Mouse (Mus musculus) hindbrain, embryonic 11.5 days (tissue): Measurements from ENCODE around the gene Wdr5. TPM values are rescaled to one million over a fixed set of nuclear protein-coding genes. Genes with fewer than 3 reads are reported as not detected.

ENCODE experiments used
- ATAC-seq: fragments of 200-750 bp; cut with Nextera tagmentation; 2 replicates; pipeline ENCODE4 v1.8.0; 2017; ENCODE audit warnings: mild to moderate bottlenecking, moderate TSS enrichment, moderate library complexity; ENCODE audit not compliant: low FRiP score
- DNase-seq: peaks from one replicate; pipeline ENCODE4 v3.0.0-alpha.2; 2015; ENCODE audit warnings: low spot score
- H3K27ac ChIP-seq: fragments of 300-500 bp; sonication (generic); 2 replicates; pipeline ENCODE4 v1.5.1; 2014; ENCODE audit warnings: mild to moderate bottlenecking, low read depth, low read length
- H3K27me3 ChIP-seq: fragments of 300-500 bp; sonication (generic); 2 replicates; pipeline ENCODE4 v1.6.1; 2014; ENCODE audit warnings: mild to moderate bottlenecking, low read length, moderate library complexity, mixed read lengths; ENCODE audit not compliant: control insufficient read depth, insufficient read depth
- H3K36me3 ChIP-seq: fragments of 300-500 bp; sonication (generic); 2 replicates; pipeline ENCODE4 v1.6.1; 2014; ENCODE audit warnings: mild to moderate bottlenecking, low read length, moderate library complexity, mixed read lengths; ENCODE audit not compliant: control insufficient read depth, insufficient read depth
- H3K4me1 ChIP-seq: fragments of 300-500 bp; sonication (generic); replicated peaks from 2 replicates; pipeline ENCODE4 v1.6.1; 2014; ENCODE audit warnings: low read length, mixed read lengths; ENCODE audit not compliant: control insufficient read depth, insufficient read depth
- H3K4me2 ChIP-seq: fragments of 300-500 bp; sonication (generic); replicated peaks from 2 replicates; pipeline ENCODE4 v1.6.1; 2014; ENCODE audit warnings: mild to moderate bottlenecking, low read depth, low read length
- H3K4me3 ChIP-seq: fragments of 300-500 bp; sonication (generic); 2 replicates; pipeline ENCODE4 v1.5.1; 2014; ENCODE audit warnings: low read depth, low read length
- H3K9ac ChIP-seq: fragments of 300-500 bp; sonication (generic); 2 replicates; pipeline ENCODE4 v1.6.1; 2014; ENCODE audit warnings: low read depth, low read length
- H3K9me3 ChIP-seq: fragments of 300-500 bp; sonication (generic); 2 replicates; pipeline ENCODE4 v1.6.1; 2016; ENCODE audit warnings: low read length; ENCODE audit not compliant: control insufficient read depth
- WGBS: fragments of 180-500 bp; shearing (Covaris S2); extraction: QIAGEN DNeasy Blood & Tissue Kit; methylation state at CpG from one replicate; pipeline ENCODE4 v1.1.7; 2014; 5-methylcytosine and 5-hydroxymethylcytosine counted together
- polyA plus RNA-seq: library from polyadenylated mRNA; unstranded; fragments of >200 nt; fragmentation: Nextera tagmentation; extraction: Ambion mirVana; gene quantifications from 2 replicates; pipeline ENCODE4 v1.2.1, GENCODE M21; 2014

Gene Wdr5
- polyA plus RNA-seq, 1 experiment from 2014 or later: 58.6 TPM

GRCm38 (mm10) chr2:27556921-27557320 is 42.0 kb downstream of the Wdr5 start:
- Histone ChIP-seq H3K9me3 (no peaks in the 10 kb centered on the region), H3K4me2 (no peak overlapping the region), H3K9ac (no peak overlapping the region), H3K27ac (no peak overlapping the region), H3K36me3 (no peaks in the 10 kb centered on the region), H3K4me1 (no peaks in the 10 kb centered on the region), H3K27me3 (no peaks in the 10 kb centered on the region), H3K4me3 (no peak overlapping the region)
- WGBS: 90% methylated on average over 6 of the region's 6 CpGs
- ATAC-seq: no peak
- no peak for DNase-seq

- no peak overlapping the region for H3K4me2 ChIP-seq
- 91% methylated on average over 7 of the region's 7 CpGs for WGBS
- H3K27ac ChIP-seq: no peak overlapping the region
- no peaks in the 10 kb centered on the region for H3K4me1 ChIP-seq
- ATAC-seq (no peak), DNase-seq (no peak)
- no peak overlapping the region for H3K4me3 ChIP-seq
- no peak overlapping the region for H3K9ac ChIP-seq
- no peaks in the 10 kb centered on the region for H3K9me3 ChIP-seq
- H3K27me3 ChIP-seq: no peaks in the 10 kb centered on the region
- no peaks in the 10 kb centered on the region for H3K36me3 ChIP-seq
These were observed 45.8 kb downstream of the Wdr5 start for GRCm38 (mm10) chr2:27560708-27561123.

GRCm38 (mm10) chr2:27561159-27561558 is 46.2 kb downstream of the Wdr5 start:
- DNase-seq: no peak
- no peaks in the 10 kb centered on the region for H3K4me1 ChIP-seq
- no peaks in the 10 kb centered on the region for H3K9me3 ChIP-seq
- H3K4me3 ChIP-seq: no peak overlapping the region
- H3K36me3 ChIP-seq: no peaks in the 10 kb centered on the region
- no peak overlapping the region for H3K4me2 ChIP-seq
- no peak for ATAC-seq
- no peak overlapping the region for H3K27ac ChIP-seq
- no peaks in the 10 kb centered on the region for H3K27me3 ChIP-seq
- WGBS: 76% methylated on average over 1 of the region's 1 CpGs
- H3K9ac ChIP-seq: no peak overlapping the region

GRCm38 (mm10) chr2:27561829-27562228 is 46.9 kb downstream of the Wdr5 start:
- H3K4me2 ChIP-seq: no peak overlapping the region
- DNase-seq (no peak), ATAC-seq (no peak)
- no peaks in the 10 kb centered on the region for H3K27me3 ChIP-seq
- no peak overlapping the region for H3K27ac ChIP-seq
- 82% methylated on average over 3 of the region's 3 CpGs for WGBS
- H3K4me3 ChIP-seq: no peak overlapping the region
- no peak overlapping the region for H3K9ac ChIP-seq
- H3K4me1 ChIP-seq: no peaks in the 10 kb centered on the region
- no peaks in the 10 kb centered on the region for H3K36me3 ChIP-seq
- H3K9me3 ChIP-seq: no peaks in the 10 kb centered on the region

- no peak overlapping the region for H3K9ac ChIP-seq
- H3K9me3 ChIP-seq: no peaks in the 10 kb centered on the region
- no peak overlapping the region; the same call in 1 of the 2 replicates for H3K27ac ChIP-seq
- H3K27me3 ChIP-seq: 0 out of 2 replicates have a peak, but pooled peaks cover 2% of the 10 kb centered on the region
- no peaks in the 10 kb centered on the region for H3K36me3 ChIP-seq
- ATAC-seq (no peak), DNase-seq (no peak)
- no peaks in the 10 kb centered on the region for H3K4me1 ChIP-seq
- no peak overlapping the region for H3K4me2 ChIP-seq
- 82% methylated on average over 9 of the region's 9 CpGs for WGBS
- H3K4me3 ChIP-seq: no peak overlapping the region
These were observed 48.7 kb downstream of the Wdr5 start for GRCm38 (mm10) chr2:27563641-27564148.

- WGBS: 87% methylated on average over 4 of the region's 4 CpGs
- Histone ChIP-seq H3K4me3 (no peak overlapping the region), H3K27me3 (0 out of 2 replicates have a peak, but pooled peaks cover 2% of the 10 kb centered on the region), H3K4me1 (no peaks in the 10 kb centered on the region), H3K9me3 (no peaks in the 10 kb centered on the region), H3K36me3 (no peaks in the 10 kb centered on the region), H3K4me2 (no peak overlapping the region), H3K27ac (no peak overlapping the region), H3K9ac (no peak overlapping the region)
- no peak for ATAC-seq
- no peak for DNase-seq
These were observed 49.7 kb downstream of the Wdr5 start for GRCm38 (mm10) chr2:27564694-27565093.

GRCm38 (mm10) chr2:27565316-27566103 is 50.6 kb downstream of the Wdr5 start:
- H3K9ac ChIP-seq: no peak overlapping the region
- 65% methylated on average over 12 of the region's 12 CpGs for WGBS

GRCm38 (mm10) chr2:27570856-27571255 is 55.9 kb downstream of the Wdr5 start:
- Histone ChIP-seq H3K4me1 (0 out of 2 replicates have a peak, but pooled peaks cover 6% of the 10 kb centered on the region), H3K4me2 (no peak overlapping the region), H3K27ac (no peak overlapping the region), H3K27me3 (0 out of 2 replicates have a peak, but pooled peaks cover 2% of the 10 kb centered on the region), H3K4me3 (no peak overlapping the region), H3K9ac (no peak overlapping the region), H3K9me3 (no peaks in the 10 kb centered on the region), H3K36me3 (no peaks in the 10 kb centered on the region)
- no peak for ATAC-seq
- DNase-seq: no peak
- 66% methylated on average over 5 of the region's 5 CpGs for WGBS

More at GRCm38 (mm10) chr2:27565316-27566103, 50.6 kb downstream of the Wdr5 start:
- ATAC-seq: no peak
- no peak overlapping the region for H3K27ac ChIP-seq
- H3K4me2 ChIP-seq: no peak overlapping the region
- H3K36me3 ChIP-seq: no peaks in the 10 kb centered on the region
- DNase-seq: no peak
- no peaks in the 10 kb centered on the region for H3K9me3 ChIP-seq
- H3K4me1 ChIP-seq: no peaks in the 10 kb centered on the region
- 0 out of 2 replicates have a peak, but pooled peaks cover 2% of the 10 kb centered on the region for H3K27me3 ChIP-seq
- no peak overlapping the region for H3K4me3 ChIP-seq
